ENCODE assay signal across 7 mouse cellular contexts in the genomic region with DNA sequence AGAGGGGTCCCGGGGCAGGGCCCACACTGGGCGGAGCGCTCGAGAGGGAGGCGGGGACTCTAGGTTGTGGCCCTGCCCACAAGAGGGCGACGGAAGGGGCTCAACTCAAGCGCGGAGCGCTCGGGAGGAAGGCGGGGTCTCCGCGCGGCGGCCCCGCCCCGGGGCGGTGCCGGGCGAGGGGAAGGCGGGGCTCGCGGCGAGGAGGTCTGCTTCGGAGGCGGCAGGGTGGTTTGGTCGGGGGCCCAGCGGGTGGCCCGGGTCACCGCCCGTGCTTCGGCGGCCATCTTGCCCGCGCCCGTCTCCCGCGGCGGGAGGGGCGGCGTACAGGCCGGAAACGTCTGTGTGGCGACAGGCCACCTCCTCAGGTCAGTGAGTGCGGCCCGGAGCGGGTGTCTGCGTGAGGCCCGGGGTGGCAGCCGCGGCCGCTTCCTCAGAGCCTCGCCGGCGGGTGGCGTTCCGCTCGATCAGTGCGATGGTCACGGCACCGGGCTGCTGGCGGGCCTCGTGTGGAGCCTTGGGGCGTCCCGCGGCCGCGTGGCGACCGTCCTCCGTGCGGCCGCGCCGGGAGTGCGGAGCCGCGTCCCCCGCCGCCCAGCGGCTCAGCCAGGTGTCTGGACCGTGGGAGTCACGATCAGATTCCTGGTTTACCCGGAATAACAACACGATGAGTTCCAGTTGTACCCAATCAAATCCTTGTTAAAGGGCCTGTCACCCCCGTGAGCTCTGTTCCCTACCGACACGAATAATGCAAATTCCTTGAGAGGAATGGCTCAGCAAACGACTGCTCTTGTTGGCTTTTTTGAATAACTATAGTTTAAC. TPM values are rescaled to one million over a fixed set of nuclear protein-coding genes. Genes with fewer than 3 reads are reported as not detected.
A peak's percentile ranks its signal among the peaks of the same experiment; 100 is the strongest.
DNase-seq lines count a peak whose midpoint lies in the region; ATAC-seq lines count a peak whose summit lies in the region.

A gene (plus strand): TSS at position 176 of the 819 bp plus-strand sequence.

- H3K9me3 ChIP-seq in embryonic facial prominence, embryonic 10.5 days, result no peaks in the 10 kb centered on the region
- H3K9me3 ChIP-seq in limb, embryonic 11.5 days (ENCODE audit: control insufficient read depth, low read length), result no peaks in the 10 kb centered on the region
- no peaks in the 10 kb centered on the region for H3K9me3 ChIP-seq in midbrain, embryonic 14.5 days (ENCODE audit: control insufficient read depth, low read length)

- H3K4me1 ChIP-seq in embryonic facial prominence, embryonic 10.5 days, result peaks cover 9% of the 10 kb centered on the region
- H3K4me1 ChIP-seq in limb, embryonic 11.5 days (ENCODE audit: control insufficient read depth, insufficient read depth, low read length), result no peaks in the 10 kb centered on the region
- peaks cover 13% of the 10 kb centered on the region for H3K4me1 ChIP-seq in midbrain, embryonic 14.5 days (ENCODE audit: control insufficient read depth, insufficient read depth, low read length)

- H3K4me3 ChIP-seq in embryonic facial prominence, embryonic 10.5 days, result peak within 1 kb of the TSS; percentile 78
- peak within 1 kb of the TSS; percentile 80 for H3K4me3 ChIP-seq in limb, embryonic 11.5 days (ENCODE audit: low read depth, low read length)
- H3K4me3 ChIP-seq in midbrain, embryonic 14.5 days (replicated peaks; ENCODE audit: low read depth, low read length), result peak within 1 kb of the TSS; percentile 82

- peak; percentile 98 for ATAC-seq in limb, embryonic 11.5 days (ENCODE audit: insufficient number of reproducible peaks, low FRiP score, low TSS enrichment, low read depth)
- ATAC-seq in midbrain, embryonic 14.5 days (ENCODE audit: low FRiP score, low TSS enrichment), result peak; percentile 97

- peak within 1 kb of the TSS; percentile 97 for H3K27ac ChIP-seq in embryonic facial prominence, embryonic 10.5 days (replicated peaks)
- peak within 1 kb of the TSS; percentile 93 for H3K27ac ChIP-seq in limb, embryonic 11.5 days (replicated peaks; ENCODE audit: low read depth, low read length)
- peak within 1 kb of the TSS; percentile 92 for H3K27ac ChIP-seq in midbrain, embryonic 14.5 days (replicated peaks; ENCODE audit: low read depth, low read length)

- no peaks in the 10 kb centered on the region for H3K27me3 ChIP-seq in embryonic facial prominence, embryonic 10.5 days (replicated peaks; ENCODE audit: low read depth, poor library complexity, severe bottlenecking)
- no peaks in the 10 kb centered on the region for H3K27me3 ChIP-seq in limb, embryonic 11.5 days (ENCODE audit: control insufficient read depth, insufficient read depth, low read length)
- H3K27me3 ChIP-seq in midbrain, embryonic 14.5 days (ENCODE audit: control insufficient read depth, insufficient read depth, low read length), result no peaks in the 10 kb centered on the region

- WGBS in embryonic facial prominence, embryonic 10.5 days, result under 1% methylated on average over 90 of the region's 90 CpGs
- under 1% methylated on average over 88 of the region's 90 CpGs for WGBS in limb, embryonic 11.5 days
- WGBS in midbrain, embryonic 14.5 days, result under 1% methylated on average over 87 of the region's 90 CpGs

- peaks cover 16% of the 10 kb centered on the region for H3K36me3 ChIP-seq in embryonic facial prominence, embryonic 10.5 days (replicated peaks)
- no peaks in the 10 kb centered on the region; the same call in 1 of the 2 replicates for H3K36me3 ChIP-seq in limb, embryonic 11.5 days (ENCODE audit: control insufficient read depth, insufficient read depth, low read length)
- no peaks in the 10 kb centered on the region for H3K36me3 ChIP-seq in midbrain, embryonic 14.5 days (ENCODE audit: control insufficient read depth, insufficient read depth, low read length)

- peak; percentile 95 for DNase-seq in adrenal gland, postnatal 10 days
- DNase-seq in embryonic facial prominence, embryonic 10.5 days (ENCODE audit: low spot score), result peak; percentile 97
- peak; percentile 99 for DNase-seq in heart, adult 11 months
- peak; percentile 88 for DNase-seq in kidney, adult 18-20 months
- peak; percentile 94 for DNase-seq in limb, embryonic 11.5 days (ENCODE audit: low spot score)
- peak; percentile 94 for DNase-seq in midbrain, embryonic 14.5 days
- peak; percentile 80 to 86 for DNase-seq in spleen, adult 18-20 months

- peak within 1 kb of the TSS; percentile 56 for H3K4me2 ChIP-seq in limb, embryonic 11.5 days (ENCODE audit: low read depth, severe bottlenecking)
- peak within 1 kb of the TSS; percentile 64 for H3K4me2 ChIP-seq in midbrain, embryonic 14.5 days (ENCODE audit: low read length)

- H3K9ac ChIP-seq in limb, embryonic 11.5 days (ENCODE audit: low read length), result peak within 1 kb of the TSS; percentile 88
- peak within 1 kb of the TSS; percentile 87 for H3K9ac ChIP-seq in midbrain, embryonic 14.5 days (replicated peaks; ENCODE audit: low read length)

RNA-seq across cellular contexts. Expression of the gene that starts here (rescaled TPM):
- 10 to 100 TPM; 18.4 to 21.6 TPM for total RNA-seq in adrenal gland, postnatal 10 days (2021)
- polyA plus RNA-seq in embryonic facial prominence, embryonic 10.5 days (2016; fragmentation: Nextera tagmentation; extraction: Ambion mirVana), result 26.8 and 28.6 TPM in 2 replicates
- 27.9 and 32.2 TPM in 2 replicates for polyA plus RNA-seq in limb, embryonic 11.5 days (2014; fragmentation: Nextera tagmentation; extraction: Ambion mirVana)
- 24.6 and 32.0 TPM in 2 replicates for polyA plus RNA-seq in midbrain, embryonic 14.5 days (2014; fragmentation: Nextera tagmentation; extraction: Ambion mirVana)

Comparison
In these comparisons a context has a peak if more than half of its experiments do, and no peak if none do; other contexts are left out.
1. Peak in every context shown above with its lines: DNase-seq, ATAC-seq, H3K4me3 ChIP-seq and H3K27ac ChIP-seq.